Mouse (Mus musculus) thymus, postnatal 0 days (tissue): ENCODE measurements around the gene Zbed3. TPM values are rescaled to one million over a fixed set of nuclear protein-coding genes. Genes with fewer than 3 reads are reported as not detected.

ENCODE experiments used
- DNase-seq: peaks from one replicate; pipeline ENCODE4 v3.0.0-alpha.2; 2015; ENCODE audit warnings: low spot score
- polyA plus RNA-seq: library from polyadenylated mRNA; unstranded; fragments of >200 nt; fragmentation: Nextera tagmentation; extraction: Ambion mirVana; gene quantifications from 2 replicates; pipeline ENCODE4 v1.2.1, GENCODE M21; 2015

Zbed3 gene
- 31.6 and 32.4 TPM in 2 replicates for polyA plus RNA-seq

GRCm38 (mm10) chr13:95323400-95323799 lies at the start of gene Zbed3:
Zbed3 (plus strand) TSS chr13:95323612.
- DNase-seq: no peak

GRCm38 (mm10) chr13:95278426-95279025 lies 44.9 kb upstream of the Zbed3 start:
- DNase-seq: no peak

- DNase-seq: no peak
These were observed 41.4 kb upstream of the Zbed3 start for GRCm38 (mm10) chr13:95281740-95282673.

GRCm38 (mm10) chr13:95286989-95287388 lies 36.4 kb upstream of the Zbed3 start:
- DNase-seq: peak; percentile 41

- DNase-seq: no peak
These were observed 35.4 kb upstream of the Zbed3 start for GRCm38 (mm10) chr13:95288027-95288426.

- DNase-seq: no peak
These were observed 31.4 kb upstream of the Zbed3 start for GRCm38 (mm10) chr13:95291983-95292382.

- DNase-seq: no peak
These were observed 23.5 kb upstream of the Zbed3 start for GRCm38 (mm10) chr13:95299956-95300355.

- DNase-seq: no peak
These were observed 16.8 kb upstream of the Zbed3 start for GRCm38 (mm10) chr13:95306596-95306995.

- no peak for DNase-seq
These were observed 16.2 kb upstream of the Zbed3 start for GRCm38 (mm10) chr13:95307100-95307655.

GRCm38 (mm10) chr13:95312016-95312415 lies 11.4 kb upstream of the Zbed3 start:
- no peak for DNase-seq

GRCm38 (mm10) chr13:95319153-95319552 lies 4.3 kb upstream of the Zbed3 start:
- no peak for DNase-seq

GRCm38 (mm10) chr13:95320451-95320850 lies 3.0 kb upstream of the Zbed3 start:
- DNase-seq: no peak

GRCm38 (mm10) chr13:95323950-95324625 lies 676 bp downstream of the Zbed3 start:
- peak; percentile 53 for DNase-seq

- no peak for DNase-seq
These were observed 1.2 kb downstream of the Zbed3 start for GRCm38 (mm10) chr13:95324626-95325079.

GRCm38 (mm10) chr13:95325080-95325906 lies 1.9 kb downstream of the Zbed3 start:
- peak; percentile 63 for DNase-seq

- no peak for DNase-seq
These were observed 2.6 kb downstream of the Zbed3 start for GRCm38 (mm10) chr13:95325907-95326550.

GRCm38 (mm10) chr13:95326611-95327344 lies 3.4 kb downstream of the Zbed3 start:
- no peak for DNase-seq

GRCm38 (mm10) chr13:95327345-95327741 lies 3.9 kb downstream of the Zbed3 start:
- DNase-seq: no peak

- DNase-seq: no peak
These were observed 5.4 kb downstream of the Zbed3 start for GRCm38 (mm10) chr13:95328767-95329166.
